Mouse (Mus musculus): Measurements from ENCODE around the gene Aox3. TPM values are rescaled to one million over a fixed set of nuclear protein-coding genes. Genes with fewer than 3 reads are reported as not detected.

Gene Aox3
- total RNA-seq, 2 experiments from 2014 or later: 2.1 to 2.4 TPM

DNA sequence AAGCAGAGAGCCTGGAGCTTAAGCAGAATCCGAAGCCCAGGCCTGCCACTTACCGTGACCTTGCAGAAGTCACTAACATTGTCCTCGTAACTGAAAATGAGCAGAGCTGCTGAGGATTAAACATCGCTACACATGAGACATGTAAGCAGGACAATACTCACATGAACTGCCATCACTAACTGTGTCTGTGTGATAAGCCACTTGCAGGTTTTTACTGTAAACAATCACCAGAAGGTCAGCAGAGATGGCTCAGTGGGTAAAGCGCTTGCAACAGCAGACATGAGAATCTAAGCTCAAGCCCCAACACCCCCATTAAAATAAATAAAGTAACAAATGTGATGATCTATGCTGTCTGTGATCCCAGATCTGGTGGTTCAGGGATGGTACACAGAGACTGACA lies 125.5 kb downstream of the Aox3 start:
- DNase-seq (ENCODE audit: extremely low spot score in 1 of 2, low spot score in 2 of 2): no peak
- intact Hi-C loops (cut with DNase I): no loop called here

DNA sequence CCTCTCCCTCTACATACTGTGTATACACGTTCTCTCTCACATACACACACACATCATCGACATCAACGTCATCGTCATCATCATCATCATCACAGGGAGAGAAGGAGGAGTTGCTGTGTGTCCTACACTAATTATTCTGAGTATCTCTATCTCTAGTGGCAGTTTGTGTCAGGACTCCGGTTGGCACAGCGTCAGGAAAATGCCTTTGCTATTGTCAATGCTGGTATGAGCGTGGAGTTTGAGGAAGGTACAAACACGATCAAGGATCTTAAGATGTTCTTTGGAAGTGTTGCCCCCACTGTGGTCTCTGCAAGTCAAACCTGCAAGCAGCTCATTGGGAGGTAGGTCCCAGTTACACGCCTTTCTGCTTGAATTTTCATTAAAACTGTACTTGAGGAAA lies 126.0 kb downstream of the Aox3 start:
- intact Hi-C loops (cut with DNase I): no loop called here
- DNase-seq (ENCODE audit: extremely low spot score in 1 of 2, low spot score in 2 of 2): no peak

DNA sequence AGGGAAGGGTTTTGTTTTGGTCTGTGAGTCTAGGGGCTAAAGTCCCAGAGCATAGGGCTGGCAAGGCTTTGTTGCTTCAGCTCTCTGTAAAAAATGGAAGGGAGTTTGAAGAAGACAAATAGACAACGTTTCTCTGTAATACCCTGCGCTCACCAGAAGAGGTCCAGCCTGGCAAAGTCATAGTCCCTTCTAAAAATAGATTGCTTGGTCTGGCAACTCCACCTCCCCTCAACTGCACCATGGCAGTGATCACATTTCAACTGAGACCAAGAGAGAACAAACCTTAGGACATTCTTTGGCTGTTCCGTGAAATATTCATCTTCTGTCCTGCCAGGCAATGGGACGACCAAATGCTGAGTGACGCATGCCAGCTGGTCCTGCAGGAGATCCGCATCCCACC lies 127.4 kb downstream of the Aox3 start:
- intact Hi-C loops (cut with DNase I): no loop called here

DNA sequence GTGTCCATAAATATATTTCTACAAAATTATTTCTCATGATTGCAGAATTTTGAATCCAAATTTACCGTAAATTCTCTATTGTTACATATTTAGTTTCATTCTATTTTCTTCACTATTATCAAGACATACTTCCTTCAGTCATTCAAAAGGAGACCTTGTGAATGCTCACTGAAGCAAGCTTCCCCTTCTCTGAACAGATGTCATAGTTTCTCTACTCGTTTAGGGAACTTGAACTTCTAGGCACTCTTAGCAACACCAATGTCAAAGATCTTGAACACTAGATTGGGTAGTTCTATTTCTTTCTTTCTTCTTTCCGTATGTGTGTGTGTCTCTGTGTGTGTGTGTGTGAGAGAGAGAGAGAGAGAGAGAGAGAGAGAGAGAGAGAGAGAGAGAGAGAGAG lies 131.6 kb downstream of the Aox3 start:
- intact Hi-C loops (cut with DNase I): no loop called here
- no peak for DNase-seq (ENCODE audit: extremely low spot score in 1 of 2, low spot score in 2 of 2)

More for the DNA sequence above, 127.4 kb downstream of the Aox3 start:
- DNase-seq (ENCODE audit: extremely low spot score in 1 of 2, low spot score in 2 of 2): no peak

DNA sequence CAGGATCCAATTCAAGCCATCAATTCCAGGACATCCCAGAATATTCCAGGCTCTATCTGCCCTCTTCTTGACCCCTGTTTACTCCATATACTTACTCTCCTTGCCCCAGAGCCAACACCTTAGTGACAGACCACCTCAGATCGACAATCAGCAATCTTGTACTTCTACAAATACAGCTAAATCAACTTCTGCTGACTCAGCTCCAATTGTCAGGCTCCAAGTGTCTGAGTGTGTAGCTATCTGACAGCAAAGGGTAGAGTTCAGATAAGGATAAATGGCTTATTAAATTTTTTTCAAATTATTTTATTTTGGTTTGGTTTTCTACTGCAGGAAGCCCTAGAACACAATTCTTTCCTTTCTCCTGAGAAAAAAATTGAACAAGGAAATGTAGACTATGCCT lies 135.6 kb downstream of the Aox3 start:
- DNase-seq (ENCODE audit: extremely low spot score in 1 of 2, low spot score in 2 of 2): no peak
- intact Hi-C loops (cut with DNase I): no loop called here

Other genes with a start within 250 kb of the Aox3 start
- gene Sgo2a, start 117.2 kb upstream of the Aox3 start, total RNA-seq (2021): 1 to 10 TPM; 1.3 TPM
- 10 to 100 TPM; 19.6 to 19.8 TPM for gene Kctd18, start 94.2 kb upstream of the Aox3 start, total RNA-seq (2021)
- 1 to 10 TPM in 1 of 2 experiments, under 1 TPM in 1; 0.97 to 1.1 TPM for gene Aox1, start 83.2 kb upstream of the Aox3 start, total RNA-seq (2021)
- gene Aox4, start 97.3 kb downstream of the Aox3 start, total RNA-seq (2021): 10 to 100 TPM; 13.1 to 13.3 TPM
- under 1 TPM; 0.06 to 0.08 TPM for gene Aox2, start 165.2 kb downstream of the Aox3 start, total RNA-seq (2021)

All from left cerebral cortex, postnatal 10 days (tissue).